Mouse (Mus musculus) stomach, embryonic 14.5 days (tissue): ENCODE results near the gene Reep6. TPM values are rescaled to one million over a fixed set of nuclear protein-coding genes. Genes with fewer than 3 reads are reported as not detected.
A peak's percentile ranks its signal among the peaks of the same experiment; 100 is the strongest.

Experiments
- ATAC-seq: fragments of 200-750 bp; cut with Nextera tagmentation; 2 replicates; pipeline ENCODE4 v1.8.0; 2017; ENCODE audit warnings: low read depth, moderate TSS enrichment; ENCODE audit not compliant: insufficient number of reproducible peaks, insufficient read depth, low FRiP score
- H3K27ac ChIP-seq: fragments of 300-500 bp; sonication (generic); 2 replicates; pipeline ENCODE4 v1.5.1; 2014; ENCODE audit warnings: mild to moderate bottlenecking, low read length, moderate library complexity, mixed read lengths
- H3K27me3 ChIP-seq: fragments of 300-500 bp; sonication (generic); 2 replicates; pipeline ENCODE4 v1.6.1; 2014; ENCODE audit warnings: low read length, control low read depth, mixed read lengths; ENCODE audit not compliant: control insufficient read depth, insufficient read depth
- H3K36me3 ChIP-seq: fragments of 300-500 bp; sonication (generic); 2 replicates; pipeline ENCODE4 v1.6.1; 2014; ENCODE audit warnings: mild to moderate bottlenecking, control low read depth, low read length, moderate library complexity, mixed read lengths; ENCODE audit not compliant: control insufficient read depth, insufficient read depth
- H3K4me1 ChIP-seq: fragments of 300-500 bp; sonication (generic); 2 replicates; pipeline ENCODE4 v1.6.1; 2014; ENCODE audit warnings: low read length, control low read depth, mixed read lengths; ENCODE audit not compliant: control insufficient read depth, insufficient read depth
- H3K4me2 ChIP-seq: fragments of 300-500 bp; sonication (generic); replicated peaks from 2 replicates; pipeline ENCODE4 v1.6.1; 2014; ENCODE audit warnings: low read depth, low read length, control low read depth
- H3K4me3 ChIP-seq: fragments of 300-500 bp; sonication (generic); 2 replicates; pipeline ENCODE4 v1.5.1; 2014; ENCODE audit warnings: low read depth, low read length, control low read depth
- H3K9ac ChIP-seq: fragments of 300-500 bp; sonication (generic); replicated peaks from 2 replicates; pipeline ENCODE4 v1.6.1; 2014; ENCODE audit warnings: low read depth, mild to moderate bottlenecking, control low read depth, low read length, moderate library complexity, mixed read lengths
- H3K9me3 ChIP-seq: fragments of 300-500 bp; sonication (generic); 2 replicates; pipeline ENCODE4 v1.6.1; 2016; ENCODE audit warnings: low read depth, low read length, control low read depth; ENCODE audit not compliant: control insufficient read depth
- WGBS: fragments of 180-500 bp; shearing (Covaris S2); extraction: QIAGEN DNeasy Blood & Tissue Kit; methylation state at CpG from one replicate; pipeline ENCODE4 v1.1.7; 2014; 5-methylcytosine and 5-hydroxymethylcytosine counted together
- polyA plus RNA-seq: library from polyadenylated mRNA; unstranded; fragments of >200 nt; fragmentation: Nextera tagmentation; extraction: Ambion mirVana; gene quantifications from 2 replicates; pipeline ENCODE4 v1.2.1, GENCODE M21; 2014

Reep6 gene
- polyA plus RNA-seq, 1 experiment from 2014 or later = 18.0 TPM

- 3% methylated on average over 26 of the region's 26 CpGs for WGBS
- Histone ChIP-seq H3K36me3 (peaks cover 13% of the 10 kb centered on the region), H3K4me1 (peaks cover 19% of the 10 kb centered on the region; the same call in 1 of the 2 replicates), H3K27ac (no peak overlapping the region), H3K4me2 (no peak overlapping the region), H3K27me3 (peaks cover 33% of the 10 kb centered on the region), H3K9ac (0 out of 2 replicates have a peak overlapping the region, but pooled peaks have one; percentile 18), H3K9me3 (no peaks in the 10 kb centered on the region), H3K4me3 (no peak overlapping the region)
- ATAC-seq = no peak
These were observed 31.0 kb upstream of the Reep6 start for GRCm38 (mm10) chr10:80298571-80299281.

- Histone ChIP-seq H3K4me3 (no peak overlapping the region), H3K4me1 (peaks cover 19% of the 10 kb centered on the region; the same call in 1 of the 2 replicates), H3K4me2 (no peak overlapping the region), H3K9ac (0 out of 2 replicates have a peak overlapping the region, but pooled peaks have one; percentile 18), H3K27ac (no peak overlapping the region), H3K27me3 (peaks cover 33% of the 10 kb centered on the region), H3K36me3 (peaks cover 7% of the 10 kb centered on the region), H3K9me3 (no peaks in the 10 kb centered on the region)
- 13% methylated on average over 15 of the region's 15 CpGs for WGBS
- no peak for ATAC-seq
These were observed 30.5 kb upstream of the Reep6 start for GRCm38 (mm10) chr10:80299301-80299700.

GRCm38 (mm10) chr10:80299824-80300223, 29.9 kb upstream of the Reep6 start:
- H3K4me2 ChIP-seq = no peak overlapping the region
- H3K27ac ChIP-seq = no peak overlapping the region
- H3K36me3 ChIP-seq = peaks cover 2% of the 10 kb centered on the region
- no peaks in the 10 kb centered on the region for H3K9me3 ChIP-seq
- WGBS = 56% methylated on average over 10 of the region's 10 CpGs
- no peak for ATAC-seq
- no peak overlapping the region for H3K4me3 ChIP-seq
- peaks cover 19% of the 10 kb centered on the region; the same call in 1 of the 2 replicates for H3K4me1 ChIP-seq
- no peak overlapping the region for H3K9ac ChIP-seq
- peaks cover 37% of the 10 kb centered on the region for H3K27me3 ChIP-seq

DNA sequence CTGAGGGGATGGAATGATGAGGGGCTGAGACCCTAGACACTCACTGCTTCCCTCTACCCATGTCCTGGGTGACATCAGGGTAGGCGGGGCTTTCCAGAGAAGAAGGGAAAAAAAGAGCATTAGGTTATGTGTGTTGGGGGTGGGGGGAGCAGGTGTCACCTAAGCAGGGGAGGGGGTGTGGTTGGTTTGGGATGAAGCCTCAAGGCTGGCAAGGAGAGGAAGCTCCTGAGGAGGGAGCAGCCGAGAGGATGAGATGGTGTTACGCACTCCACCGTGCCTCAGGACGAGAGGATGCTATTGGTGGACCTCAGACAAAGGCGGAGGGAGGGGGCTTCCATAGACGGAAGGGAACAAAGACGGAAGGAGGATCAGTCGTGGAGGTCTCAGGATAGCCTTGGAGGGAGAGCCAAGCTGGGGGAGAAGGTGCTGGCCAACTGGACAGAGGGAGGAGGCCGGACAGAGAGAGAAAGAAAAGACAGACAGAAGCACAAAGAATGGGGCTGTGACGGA, 29.0 kb upstream of the Reep6 start:
- H3K27me3 ChIP-seq = peaks cover 45% of the 10 kb centered on the region
- H3K36me3 ChIP-seq = no peaks in the 10 kb centered on the region
- H3K9ac ChIP-seq = no peak overlapping the region
- no peak overlapping the region for H3K4me2 ChIP-seq
- ATAC-seq = no peak
- H3K9me3 ChIP-seq = no peaks in the 10 kb centered on the region
- H3K27ac ChIP-seq = no peak overlapping the region
- H3K4me1 ChIP-seq = peaks cover 12% of the 10 kb centered on the region; the same call in 1 of the 2 replicates
- H3K4me3 ChIP-seq = no peak overlapping the region
- WGBS = 36% methylated on average over 11 of the region's 11 CpGs

DNA sequence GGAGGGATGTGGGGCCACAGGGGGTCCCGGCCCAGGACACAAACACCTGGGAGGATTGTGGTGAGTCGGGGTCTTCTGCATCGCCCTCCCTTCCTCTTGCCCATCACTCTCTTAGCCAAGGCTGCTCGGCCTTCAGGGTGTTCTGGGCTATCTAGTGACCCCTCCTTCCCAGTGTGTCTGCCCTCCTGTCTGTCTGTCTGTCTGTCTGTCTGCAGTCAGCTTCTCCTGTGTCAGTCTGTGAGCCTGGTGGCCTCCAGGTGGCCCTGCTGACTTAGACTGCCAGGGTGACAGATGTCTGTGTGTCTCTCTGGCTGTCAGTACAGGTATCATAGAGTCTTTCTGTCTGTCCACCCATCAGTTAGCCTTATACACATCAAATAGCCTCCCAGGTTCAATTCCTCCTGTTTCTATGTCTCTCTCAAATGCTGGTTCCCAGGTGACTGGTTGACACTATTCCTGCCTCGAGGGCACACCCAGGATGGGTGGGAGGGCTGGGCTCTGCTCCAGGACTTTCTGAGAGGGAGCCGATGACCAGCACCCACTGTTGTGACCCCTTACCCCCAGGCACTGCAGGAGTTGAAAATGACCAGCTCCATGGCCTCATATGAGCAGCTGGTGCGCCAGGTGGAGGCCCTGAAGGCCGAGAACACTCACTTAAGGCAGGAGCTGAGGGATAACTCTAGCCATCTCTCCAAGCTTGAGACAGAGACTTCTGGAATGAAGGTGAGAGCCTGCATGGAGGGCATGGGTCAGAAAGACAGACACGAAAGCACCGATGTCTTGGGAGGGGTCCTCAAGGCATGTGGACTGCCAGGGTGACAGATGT, 28.3 kb upstream of the Reep6 start:
- 83% methylated on average over 10 of the region's 10 CpGs for WGBS
- H3K27ac ChIP-seq = no peak overlapping the region
- no peaks in the 10 kb centered on the region for H3K36me3 ChIP-seq
- H3K9ac ChIP-seq = no peak overlapping the region; the same call in 1 of the 2 replicates
- H3K4me1 ChIP-seq = peaks cover 8% of the 10 kb centered on the region; the same call in 1 of the 2 replicates
- H3K9me3 ChIP-seq = no peaks in the 10 kb centered on the region
- H3K27me3 ChIP-seq = peaks cover 45% of the 10 kb centered on the region
- ATAC-seq = no peak
- no peak overlapping the region for H3K4me3 ChIP-seq
- no peak overlapping the region for H3K4me2 ChIP-seq

DNA sequence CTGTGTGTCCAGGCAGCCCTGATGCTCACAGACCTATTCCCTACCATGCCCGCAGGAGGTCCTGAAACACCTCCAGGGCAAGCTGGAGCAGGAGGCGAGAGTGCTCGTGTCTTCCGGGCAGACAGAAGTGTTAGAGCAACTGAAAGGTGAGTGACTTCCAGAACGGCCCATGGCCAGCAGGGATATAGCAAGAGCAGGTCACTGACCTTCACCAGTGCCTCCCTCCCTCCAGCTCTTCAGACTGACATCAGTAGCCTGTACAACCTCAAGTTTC, 27.7 kb upstream of the Reep6 start:
- WGBS = 52% methylated on average over 5 of the region's 5 CpGs
- H3K4me1 ChIP-seq = peaks cover 8% of the 10 kb centered on the region; the same call in 1 of the 2 replicates
- no peak for ATAC-seq
- no peak overlapping the region for H3K4me3 ChIP-seq
- no peaks in the 10 kb centered on the region for H3K9me3 ChIP-seq
- no peak overlapping the region for H3K27ac ChIP-seq
- H3K4me2 ChIP-seq = no peak overlapping the region; the same call in 1 of the 2 replicates
- H3K27me3 ChIP-seq = peaks cover 45% of the 10 kb centered on the region
- H3K36me3 ChIP-seq = no peaks in the 10 kb centered on the region
- H3K9ac ChIP-seq = no peak overlapping the region

- Histone ChIP-seq H3K4me1 (peaks cover 8% of the 10 kb centered on the region; the same call in 1 of the 2 replicates), H3K4me3 (no peak overlapping the region), H3K9me3 (no peaks in the 10 kb centered on the region), H3K9ac (no peak overlapping the region), H3K27me3 (peaks cover 45% of the 10 kb centered on the region), H3K36me3 (no peaks in the 10 kb centered on the region), H3K27ac (no peak overlapping the region), H3K4me2 (no peak overlapping the region; the same call in 1 of the 2 replicates)
- 0 out of 2 replicates have a peak, but pooled peaks have one; percentile 7 for ATAC-seq
- 15% methylated on average over 9 of the region's 9 CpGs for WGBS
These were observed 27.3 kb upstream of the Reep6 start for GRCm38 (mm10) chr10:80302471-80302881.

GRCm38 (mm10) chr10:80304458-80304857, 25.3 kb upstream of the Reep6 start:
- no peak for ATAC-seq
- no peak overlapping the region for H3K4me2 ChIP-seq
- no peaks in the 10 kb centered on the region for H3K36me3 ChIP-seq
- H3K9ac ChIP-seq = no peak overlapping the region
- no peak overlapping the region for H3K27ac ChIP-seq
- H3K27me3 ChIP-seq = peaks cover 31% of the 10 kb centered on the region
- no peaks in the 10 kb centered on the region for H3K9me3 ChIP-seq
- 25% methylated on average over 12 of the region's 12 CpGs for WGBS
- peaks cover 8% of the 10 kb centered on the region; the same call in 1 of the 2 replicates for H3K4me1 ChIP-seq
- no peak overlapping the region for H3K4me3 ChIP-seq
